Mouse (Mus musculus) heart, embryonic 12.5 days (tissue): Measurements from ENCODE around the gene Pigl. TPM values are rescaled to one million over a fixed set of nuclear protein-coding genes. Genes with fewer than 3 reads are reported as not detected.

Experiments
- ATAC-seq: fragments of 200-750 bp; cut with Nextera tagmentation; 2 replicates; pipeline ENCODE4 v1.8.0; 2017; ENCODE audit warnings: moderate TSS enrichment, moderate library complexity; ENCODE audit not compliant: insufficient number of reproducible peaks, low FRiP score
- H3K27ac ChIP-seq: fragments of 300-500 bp; sonication (generic); 2 replicates; pipeline ENCODE4 v1.5.1; 2016; ENCODE audit warnings: mild to moderate bottlenecking, moderate library complexity; ENCODE audit not compliant: poor library complexity, severe bottlenecking
- H3K27me3 ChIP-seq: fragments of 300-500 bp; sonication (generic); replicated peaks from 2 replicates; pipeline ENCODE4 v1.6.1; 2016; ENCODE audit warnings: mild to moderate bottlenecking, moderate library complexity
- H3K36me3 ChIP-seq: fragments of 300-500 bp; sonication (generic); 2 replicates; pipeline ENCODE4 v1.6.1; 2016; ENCODE audit warnings: mild to moderate bottlenecking, moderate library complexity
- H3K4me1 ChIP-seq: fragments of 300-500 bp; sonication (generic); replicated peaks from 2 replicates; pipeline ENCODE4 v1.6.1; 2016; ENCODE audit warnings: mild to moderate bottlenecking
- H3K4me2 ChIP-seq: fragments of 300-500 bp; sonication (generic); 2 replicates; pipeline ENCODE4 v1.6.1; 2016; ENCODE audit warnings: mild to moderate bottlenecking, moderate library complexity
- H3K4me3 ChIP-seq: fragments of 300-500 bp; sonication (generic); 2 replicates; pipeline ENCODE4 v1.5.1; 2016; ENCODE audit warnings: mild to moderate bottlenecking
- H3K9ac ChIP-seq: fragments of 300-500 bp; sonication (generic); 2 replicates; pipeline ENCODE4 v1.6.1; 2016; ENCODE audit warnings: mild to moderate bottlenecking, moderate library complexity
- H3K9me3 ChIP-seq: fragments of 300-500 bp; sonication (generic); replicated peaks from 2 replicates; pipeline ENCODE4 v1.6.1; 2016; ENCODE audit warnings: mild to moderate bottlenecking, moderate library complexity
- WGBS: fragments of 180-500 bp; shearing (Covaris S2); methylation state at CpG from one replicate; pipeline ENCODE4 v1.1.7; 2016; 5-methylcytosine and 5-hydroxymethylcytosine counted together
- polyA plus RNA-seq: library from polyadenylated mRNA; unstranded; fragments of >200 nt; fragmentation: Nextera tagmentation; extraction: Ambion mirVana; gene quantifications from 2 replicates; pipeline ENCODE4 v1.2.1, GENCODE M21; 2016

The Pigl gene
- polyA plus RNA-seq, 1 experiment from 2014 or later, result 10.3 TPM

DNA sequence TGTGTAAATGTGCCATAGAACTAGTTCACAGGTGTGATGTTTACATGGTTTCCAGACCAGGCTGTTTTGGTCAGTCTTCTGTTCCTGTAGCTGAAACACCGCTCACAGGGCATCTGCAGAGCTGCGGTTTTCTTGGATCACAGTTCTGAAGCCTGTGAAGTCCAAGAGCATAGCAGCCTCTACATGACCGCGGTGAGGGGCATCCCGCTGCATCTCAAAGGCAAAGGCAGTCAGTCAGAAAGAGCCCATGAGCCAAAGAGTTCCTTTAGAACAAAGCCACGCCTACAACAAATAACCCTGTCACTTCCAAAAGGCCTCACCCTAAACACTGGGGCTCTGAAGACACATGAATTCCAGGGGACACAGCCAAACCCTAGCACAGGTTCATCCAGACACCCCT is 55.1 kb downstream of the Pigl start:
- WGBS, result 72% methylated on average over 6 of the region's 6 CpGs
- H3K27ac ChIP-seq, result no peak overlapping the region
- H3K27me3 ChIP-seq, result no peaks in the 10 kb centered on the region
- no peaks in the 10 kb centered on the region for H3K9me3 ChIP-seq
- ATAC-seq, result no peak
- no peak overlapping the region for H3K4me3 ChIP-seq
- no peak overlapping the region for H3K9ac ChIP-seq
- no peaks in the 10 kb centered on the region for H3K4me1 ChIP-seq
- H3K36me3 ChIP-seq, result peaks cover 10% of the 10 kb centered on the region; the same call in 1 of the 2 replicates
- no peak overlapping the region for H3K4me2 ChIP-seq

GRCm38 (mm10) chr11:62518991-62519390 is 60.7 kb downstream of the Pigl start:
- Histone ChIP-seq H3K4me2 (no peak overlapping the region), H3K9me3 (no peaks in the 10 kb centered on the region), H3K27ac (no peak overlapping the region), H3K4me1 (0 out of 2 replicates have a peak, but pooled peaks cover 4% of the 10 kb centered on the region), H3K4me3 (no peak overlapping the region), H3K27me3 (no peaks in the 10 kb centered on the region), H3K36me3 (no peaks in the 10 kb centered on the region), H3K9ac (no peak overlapping the region)
- ATAC-seq, result no peak
- WGBS, result 27% methylated on average over 2 of the region's 2 CpGs

GRCm38 (mm10) chr11:62522283-62522682 is 64.0 kb downstream of the Pigl start:
- H3K27ac ChIP-seq, result no peak overlapping the region
- H3K9me3 ChIP-seq, result no peaks in the 10 kb centered on the region
- 0 out of 2 replicates have a peak, but pooled peaks cover 4% of the 10 kb centered on the region for H3K4me1 ChIP-seq
- H3K36me3 ChIP-seq, result no peaks in the 10 kb centered on the region
- no peak for ATAC-seq
- H3K27me3 ChIP-seq, result no peaks in the 10 kb centered on the region
- H3K4me2 ChIP-seq, result no peak overlapping the region
- no peak overlapping the region for H3K4me3 ChIP-seq
- WGBS, result 26% methylated on average over 2 of the region's 2 CpGs
- no peak overlapping the region for H3K9ac ChIP-seq

GRCm38 (mm10) chr11:62537089-62537488 is 78.8 kb downstream of the Pigl start:
- no peak for ATAC-seq
- Histone ChIP-seq H3K9ac (no peak overlapping the region), H3K27me3 (peaks cover 23% of the 10 kb centered on the region; the same call in 1 of the 2 replicates), H3K9me3 (no peaks in the 10 kb centered on the region), H3K36me3 (0 out of 2 replicates have a peak, but pooled peaks cover 3% of the 10 kb centered on the region), H3K27ac (no peak overlapping the region), H3K4me2 (no peak overlapping the region), H3K4me1 (0 out of 2 replicates have a peak, but pooled peaks cover 3% of the 10 kb centered on the region), H3K4me3 (no peak overlapping the region)
- WGBS, result 91% methylated on average over 8 of the region's 8 CpGs

DNA sequence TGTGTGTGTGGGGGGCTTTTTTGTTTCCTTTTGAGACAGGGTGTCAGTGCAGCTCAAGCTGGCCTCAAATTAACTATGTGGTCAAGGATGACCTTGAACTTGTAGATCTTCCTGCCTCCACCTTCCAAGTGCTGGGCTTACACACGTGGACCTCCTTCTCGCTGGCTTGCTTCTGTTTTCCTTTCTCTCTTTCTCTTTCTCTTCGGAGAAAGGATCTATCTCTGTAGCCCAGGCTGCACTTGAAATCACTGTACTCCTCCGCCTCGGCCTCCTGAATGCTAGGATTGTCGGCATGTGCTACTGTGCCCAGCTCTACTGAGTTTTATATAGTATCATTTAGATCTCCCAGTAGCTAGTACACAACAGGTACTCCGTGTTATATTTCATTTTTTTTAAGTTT is 79.3 kb downstream of the Pigl start:
- Histone ChIP-seq H3K4me2 (peak overlapping the region; percentile 10), H3K4me3 (no peak overlapping the region), H3K36me3 (0 out of 2 replicates have a peak, but pooled peaks cover 3% of the 10 kb centered on the region), H3K27me3 (peaks cover 23% of the 10 kb centered on the region; the same call in 1 of the 2 replicates), H3K9ac (no peak overlapping the region), H3K4me1 (0 out of 2 replicates have a peak, but pooled peaks cover 3% of the 10 kb centered on the region), H3K27ac (no peak overlapping the region), H3K9me3 (no peaks in the 10 kb centered on the region)
- WGBS, result 44% methylated on average over 7 of the region's 7 CpGs
- ATAC-seq, result no peak

DNA sequence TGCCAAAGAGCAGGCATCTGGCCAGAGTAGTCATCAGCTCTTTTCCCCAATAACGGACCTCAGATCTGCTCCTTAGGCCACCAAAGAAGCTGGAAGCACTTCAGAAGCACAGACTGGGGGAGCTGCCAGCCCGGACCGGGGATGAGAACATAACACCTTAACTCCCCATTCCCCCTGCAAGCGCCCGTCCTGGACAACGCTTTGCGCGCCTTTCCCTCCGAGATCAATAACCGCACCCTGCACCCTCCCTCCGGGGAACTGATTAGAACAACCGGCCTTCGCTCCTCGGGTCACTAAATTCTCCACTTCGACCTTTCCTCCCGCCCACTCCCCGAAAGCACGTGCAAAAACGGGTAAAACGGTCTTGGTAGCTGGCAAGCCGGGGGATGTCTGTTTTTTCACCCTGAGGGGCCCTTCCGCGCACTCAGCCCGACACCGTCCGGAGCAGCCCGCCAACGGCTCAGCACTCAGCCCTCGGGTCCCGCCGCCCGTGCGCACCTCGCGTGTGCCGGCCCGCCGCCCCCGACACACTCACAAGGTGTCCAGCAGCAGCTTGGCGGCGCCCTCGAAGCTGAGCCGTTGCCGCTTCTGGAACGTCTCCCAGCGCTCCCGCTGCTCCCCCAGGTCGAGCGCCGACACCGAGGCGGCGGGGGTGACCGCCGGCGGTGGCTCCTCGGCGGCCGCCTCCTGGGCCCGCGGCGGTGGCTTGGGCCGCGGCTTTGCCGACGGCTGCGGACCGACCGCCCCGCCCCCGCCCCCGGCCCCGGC is 80.2 kb downstream of the Pigl start:
- H3K4me1 ChIP-seq, result 0 out of 2 replicates have a peak, but pooled peaks cover 3% of the 10 kb centered on the region
- H3K27ac ChIP-seq, result no peak overlapping the region
- peak overlapping the region; percentile 90 for H3K9ac ChIP-seq
- peak overlapping the region; percentile 95 for H3K4me2 ChIP-seq
- H3K9me3 ChIP-seq, result no peaks in the 10 kb centered on the region
- peak; percentile 83 for ATAC-seq
- WGBS, result under 1% methylated on average over 61 of the region's 73 CpGs
- H3K27me3 ChIP-seq, result peaks cover 23% of the 10 kb centered on the region; the same call in 1 of the 2 replicates
- peak overlapping the region; percentile 81 for H3K4me3 ChIP-seq
- H3K36me3 ChIP-seq, result 0 out of 2 replicates have a peak, but pooled peaks cover 3% of the 10 kb centered on the region

DNA sequence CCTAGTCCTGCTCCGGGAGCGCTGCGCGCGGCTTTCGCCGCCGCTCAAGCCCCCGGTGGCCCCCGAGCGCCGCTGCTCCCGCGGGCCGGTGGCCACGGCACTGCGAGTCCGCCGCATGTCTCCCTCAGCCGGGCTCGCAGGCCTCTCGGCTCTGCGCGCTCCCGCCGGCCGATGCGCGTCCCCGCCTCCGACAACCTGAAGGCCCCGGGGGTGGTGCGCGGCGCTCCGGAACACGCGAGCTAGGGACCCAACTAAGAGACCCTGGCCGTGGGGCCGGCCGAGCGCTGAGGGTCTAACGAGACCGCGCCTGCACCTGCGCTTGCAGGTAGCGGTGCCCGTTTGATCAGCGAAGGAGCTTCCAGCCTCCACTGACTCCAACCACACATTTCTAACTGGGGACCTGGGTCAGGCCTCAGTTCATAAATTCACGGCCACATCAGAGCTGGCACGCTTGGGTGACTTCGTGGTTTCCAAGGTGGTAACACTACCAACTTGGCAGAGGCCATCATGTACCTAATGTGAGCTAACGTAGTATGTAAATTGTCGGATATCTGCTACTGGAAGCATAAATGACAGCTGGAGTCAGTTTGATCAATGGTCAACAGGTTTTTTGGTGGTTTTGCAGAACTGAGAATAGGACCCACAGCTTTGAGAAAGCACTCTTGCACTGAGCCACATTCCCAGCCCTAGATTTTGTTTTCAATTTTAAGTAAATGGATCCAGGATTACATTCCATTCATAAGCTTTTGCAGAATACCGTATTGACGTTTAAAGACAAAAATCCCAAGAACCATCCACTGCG is 81.0 kb downstream of the Pigl start, which contains the start of gene Cenpv:
TSS of gene Cenpv (minus strand) at position 173 of the 802 bp plus-strand sequence.
- WGBS, result 8% methylated on average over 49 of the region's 57 CpGs
- Histone ChIP-seq H3K36me3 (0 out of 2 replicates have a peak, but pooled peaks cover 3% of the 10 kb centered on the region), H3K4me3 (peak within 1 kb of the TSS; percentile 81), H3K9me3 (no peaks in the 10 kb centered on the region), H3K27ac (no peak within 1 kb of the TSS), H3K9ac (peak within 1 kb of the TSS; percentile 90), H3K4me2 (peak within 1 kb of the TSS; percentile 95), H3K4me1 (0 out of 2 replicates have a peak, but pooled peaks cover 3% of the 10 kb centered on the region), H3K27me3 (peaks cover 23% of the 10 kb centered on the region; the same call in 1 of the 2 replicates)
- no peak; the same call in none of the 2 replicates for ATAC-seq

GRCm38 (mm10) chr11:62540167-62540566 is 81.9 kb downstream of the Pigl start:
- no peak overlapping the region for H3K4me3 ChIP-seq
- 79% methylated on average over 7 of the region's 7 CpGs for WGBS
- H3K36me3 ChIP-seq, result 0 out of 2 replicates have a peak, but pooled peaks cover 2% of the 10 kb centered on the region
- H3K9me3 ChIP-seq, result no peaks in the 10 kb centered on the region
- no peak overlapping the region for H3K9ac ChIP-seq
- H3K4me2 ChIP-seq, result no peak overlapping the region
- H3K4me1 ChIP-seq, result 0 out of 2 replicates have a peak, but pooled peaks cover 3% of the 10 kb centered on the region
- H3K27ac ChIP-seq, result no peak overlapping the region
- peaks cover 23% of the 10 kb centered on the region; the same call in 1 of the 2 replicates for H3K27me3 ChIP-seq
- no peak for ATAC-seq

GRCm38 (mm10) chr11:62540969-62541368 is 82.7 kb downstream of the Pigl start:
- 58% methylated on average over 2 of the region's 2 CpGs for WGBS
- H3K27me3 ChIP-seq, result peaks cover 23% of the 10 kb centered on the region; the same call in 1 of the 2 replicates
- no peak overlapping the region for H3K9ac ChIP-seq
- no peak overlapping the region for H3K4me2 ChIP-seq
- H3K9me3 ChIP-seq, result no peaks in the 10 kb centered on the region
- no peaks in the 10 kb centered on the region for H3K36me3 ChIP-seq
- H3K4me1 ChIP-seq, result 0 out of 2 replicates have a peak, but pooled peaks cover 3% of the 10 kb centered on the region
- ATAC-seq, result no peak
- no peak overlapping the region for H3K4me3 ChIP-seq
- no peak overlapping the region for H3K27ac ChIP-seq

DNA sequence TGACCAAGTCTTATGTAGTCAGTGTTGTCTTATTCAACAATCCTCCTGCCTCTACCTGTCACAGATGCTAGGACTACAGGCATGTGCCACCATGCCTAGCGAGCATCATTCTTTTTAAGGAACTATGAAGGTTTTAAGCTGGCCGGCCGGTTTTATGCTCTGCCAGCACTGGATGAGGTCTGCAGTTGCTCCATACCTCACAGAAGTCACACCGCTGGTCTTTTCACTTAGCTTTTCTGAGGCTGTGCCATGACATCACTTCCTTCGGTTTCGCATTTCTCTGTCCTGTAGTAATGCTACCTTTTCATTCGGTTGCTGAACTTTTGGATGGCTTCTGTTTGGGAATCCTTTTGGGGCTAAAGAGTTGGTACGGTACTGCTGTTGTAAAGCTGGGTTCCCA is 83.3 kb downstream of the Pigl start:
- no peak overlapping the region for H3K4me2 ChIP-seq

More for the DNA sequence above, 83.3 kb downstream of the Pigl start:
- H3K27ac ChIP-seq, result no peak overlapping the region
- 0 out of 2 replicates have a peak, but pooled peaks cover 3% of the 10 kb centered on the region for H3K4me1 ChIP-seq
- H3K9ac ChIP-seq, result no peak overlapping the region
- ATAC-seq, result no peak
- 74% methylated on average over 8 of the region's 8 CpGs for WGBS
- H3K4me3 ChIP-seq, result no peak overlapping the region
- H3K9me3 ChIP-seq, result no peaks in the 10 kb centered on the region
- peaks cover 23% of the 10 kb centered on the region; the same call in 1 of the 2 replicates for H3K27me3 ChIP-seq
- no peaks in the 10 kb centered on the region for H3K36me3 ChIP-seq
